Mouse (Mus musculus) myocyte (in vitro differentiated cells): Measurements from ENCODE around the gene Elmod3.

Experiments
- CEBPB ChIP-seq: IDR thresholded peaks from 2 replicates; pipeline ENCODE4 v1.6.1; 2011; ENCODE audit warnings: mild to moderate bottlenecking, moderate library complexity; ENCODE audit not compliant: poor library complexity, insufficient read depth, severe bottlenecking
- MAX ChIP-seq: IDR thresholded peaks from one replicate; pipeline ENCODE4 v1.6.1; 2011; ENCODE audit warnings: low read depth, mild to moderate bottlenecking, control low read depth
- MYOD1 ChIP-seq, 3 experiments: IDR thresholded peaks; one replicate each; pipeline ENCODE4 v1.6.1; 2011; ENCODE audit warnings: control low read depth in 2 of 3, low read depth in 2 of 3, mild to moderate bottlenecking in 2 of 3, moderate library complexity in 1 of 3; ENCODE audit not compliant: insufficient read length in 2 of 3, control insufficient read depth in 1 of 3
- MYOG ChIP-seq, 3 experiments: IDR thresholded peaks; one replicate each; pipeline ENCODE4 v1.6.1; 2011; ENCODE audit warnings: control low read depth in 2 of 3, low read depth in 2 of 3, mild to moderate bottlenecking in 2 of 3; ENCODE audit not compliant: insufficient read length in 2 of 3, control insufficient read depth in 1 of 3, insufficient read depth in 1 of 3
- POLR2A ChIP-seq: IDR thresholded peaks from one replicate; pipeline ENCODE4 v1.6.1; 2011; ENCODE audit warnings: low read depth, mild to moderate bottlenecking, control low read depth, moderate library complexity; ENCODE audit not compliant: insufficient read length
- POLR2AphosphoS2 ChIP-seq: IDR thresholded peaks from one replicate; pipeline ENCODE4 v1.6.1; 2011; ENCODE audit warnings: low read depth, control low read depth; ENCODE audit not compliant: insufficient read length
- TCF12 ChIP-seq: IDR thresholded peaks from one replicate; pipeline ENCODE4 v1.6.1; 2011; ENCODE audit warnings: mild to moderate bottlenecking, control low read depth; ENCODE audit not compliant: poor library complexity, insufficient read depth, severe bottlenecking
- TCF3 ChIP-seq: IDR thresholded peaks from one replicate; pipeline ENCODE4 v1.6.1; 2011; ENCODE audit warnings: low read depth, control low read depth; ENCODE audit not compliant: insufficient read length
- USF1 ChIP-seq: IDR thresholded peaks from one replicate; pipeline ENCODE4 v1.6.1; 2011; ENCODE audit warnings: low read depth, mild to moderate bottlenecking, control low read depth, moderate library complexity

GRCm38 (mm10) chr6:72581625-72582382, 16.4 kb downstream of the Elmod3 start:
- TF ChIP-seq POLR2A (no peak), POLR2AphosphoS2 (no peak), MAX (no peak), MYOG (IDR thresholded peaks at IDR 0.05; ENCODE audit: control insufficient read depth in 1 of 3, insufficient read depth in 1 of 3, insufficient read length in 2 of 3, low read depth in 2 of 3) (no peak), TCF12 (no peak), TCF3 (no peak), MYOD1 (IDR thresholded peaks at IDR 0.05; ENCODE audit: control insufficient read depth in 1 of 3, insufficient read length in 2 of 3, low read depth in 2 of 3) (peak in 1 of 3 experiments; percentile 7), USF1 (no peak), CEBPB (no peak)
